9 mouse cellular contexts compared by ENCODE assay signal in the genomic region with DNA sequence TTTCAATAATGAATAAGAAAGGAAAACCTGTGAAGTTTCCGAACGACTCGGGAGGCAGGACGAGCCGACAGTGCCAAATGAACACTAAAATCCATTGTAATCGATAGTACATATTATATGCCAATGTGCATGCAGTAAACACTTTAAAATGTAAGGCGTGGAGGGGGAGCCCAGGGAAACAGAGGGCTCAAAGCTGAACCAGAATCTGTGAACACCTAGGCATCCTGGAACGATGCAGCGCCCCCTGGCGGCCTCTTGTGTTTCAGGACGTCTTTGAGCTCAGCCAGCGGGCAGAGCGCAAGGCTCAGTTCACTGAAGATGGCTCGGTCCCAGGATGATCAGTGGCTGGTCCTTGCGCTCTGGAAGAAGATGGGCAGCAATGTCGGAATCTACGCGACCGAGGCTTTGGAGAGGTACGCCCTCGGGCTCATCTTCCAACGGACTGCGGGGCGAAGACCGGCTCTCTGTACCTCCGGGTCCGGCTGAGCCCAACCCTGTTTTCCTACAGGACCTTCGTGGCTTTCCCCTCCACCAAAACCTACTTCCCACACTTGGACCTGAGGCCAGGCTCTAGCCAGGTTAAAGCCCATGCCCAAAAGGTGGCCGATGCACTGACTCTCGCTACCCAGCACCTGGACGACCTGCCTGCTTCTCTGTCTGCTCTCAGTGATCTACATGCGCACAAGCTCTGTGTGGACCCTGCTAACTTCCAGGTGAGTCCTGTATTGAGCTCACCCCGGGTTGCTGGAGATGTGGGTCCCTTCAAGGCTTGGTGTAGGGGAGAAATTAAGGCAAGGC. TPM values are rescaled to one million over a fixed set of nuclear protein-coding genes. Genes with fewer than 3 reads are reported as not detected.
DNase-seq lines count a peak whose midpoint lies in the region; ATAC-seq and TF ChIP-seq lines count a peak whose summit lies in the region.
"Not testable (repeated sequence)": the region's sequence is repeated elsewhere in the genome, so short reads cannot be mapped to it uniquely, and the experiment has no call there.
"Had no signal": no experiment of that assay in that cellular context is flagged by ENCODE, and none has a peak within 500 bp of the region (broad histone marks: within the 10 kb centered on the region; RNA-seq: fewer than 3 reads in every experiment).

TSS of gene Hbq1b (plus strand) at position 271 of the 798 bp plus-strand sequence.

- ATAC-seq in hindbrain, embryonic 12.5 days (ENCODE audit: low FRiP score), result peak; percentile 67
- peak; percentile 63 for ATAC-seq in lung, postnatal 0 days

- H3K4me1 ChIP-seq in hindbrain, embryonic 12.5 days; lung, postnatal 0 days (ENCODE audit: insufficient read depth, low read depth, low read length): not testable (repeated sequence)

- peak; percentile 79 for TF ChIP-seq CTCF in lung, postnatal 0 days (IDR thresholded peaks at IDR 0.05)

- H3K9me3 ChIP-seq in hindbrain, embryonic 12.5 days (replicated peaks); lung, postnatal 0 days (ENCODE audit: low read length): not testable (repeated sequence)

- DNase-seq in MN1 (ENCODE audit: low spot score), result peak; percentile 81
- peak; percentile 91 to 92 for DNase-seq in cerebellum, postnatal 10 days
- peak; percentile 58 to 75 for DNase-seq in frontal cortex, postnatal 14 days (ENCODE audit: low spot score in 2 of 2)
- peak; percentile 81 to 84 for DNase-seq in layer of hippocampus, postnatal 14 days (ENCODE audit: low spot score in 2 of 2)
- peak; percentile 51 for DNase-seq in lung, postnatal 0 days (ENCODE audit: low spot score)
- peak; percentile 60 for DNase-seq in ovary, postnatal 10 days (ENCODE audit: low spot score)
- peak; percentile 50 to 74 for DNase-seq in thymus, postnatal 10 days (ENCODE audit: low spot score in 2 of 2)

- WGBS in hindbrain, embryonic 12.5 days, result 21% methylated on average over 31 of the region's 33 CpGs
- WGBS in lung, postnatal 0 days, result 22% methylated on average over 29 of the region's 33 CpGs

- H3K27me3 ChIP-seq in hindbrain, embryonic 12.5 days; lung, postnatal 0 days (replicated peaks; ENCODE audit: insufficient read depth, low read length): not testable (repeated sequence)

- H3K4me2 ChIP-seq in hindbrain, embryonic 12.5 days (replicated peaks), result peak within 1 kb of the TSS; percentile 48
- 0 out of 2 replicates have a peak within 1 kb of the TSS, but pooled peaks have one; percentile 17 for H3K4me2 ChIP-seq in lung, postnatal 0 days (replicated peaks; ENCODE audit: low read depth, low read length)

- H3K4me3 ChIP-seq in hindbrain, embryonic 12.5 days, result peak within 1 kb of the TSS; percentile 26
- H3K4me3 ChIP-seq in lung, postnatal 0 days (ENCODE audit: low read depth, low read length), result not testable (repeated sequence)

- not testable (repeated sequence) for H3K27ac ChIP-seq in hindbrain, embryonic 12.5 days; lung, postnatal 0 days (ENCODE audit: low read length)

- 0 out of 2 replicates have a peak within 1 kb of the TSS, but pooled peaks have one; percentile 33 for H3K9ac ChIP-seq in hindbrain, embryonic 12.5 days
- not testable (repeated sequence) for H3K9ac ChIP-seq in lung, postnatal 0 days (replicated peaks; ENCODE audit: low read depth)

- H3K36me3 ChIP-seq in hindbrain, embryonic 12.5 days; lung, postnatal 0 days (ENCODE audit: insufficient read depth, low read length): not testable (repeated sequence)

- not testable (repeated sequence) for TF ChIP-seq EP300 in lung, postnatal 0 days (IDR thresholded peaks at IDR 0.05)

RNA-seq across cellular contexts. Expression of gene Hbq1b, which starts in this region (rescaled TPM):
- 4.6 and 5.1 TPM in 2 replicates for polyA plus RNA-seq in hindbrain, embryonic 12.5 days (2016; fragmentation: Nextera tagmentation; extraction: Ambion mirVana)
- total RNA-seq in layer of hippocampus, postnatal 14 days (2021), result 1 to 10 TPM; 2.3 to 3.3 TPM
- 2.8 and 4.0 TPM in 2 replicates for polyA plus RNA-seq in lung, postnatal 0 days (2015; fragmentation: Nextera tagmentation; extraction: Ambion mirVana)
- polyA plus RNA-seq: macrophage had no signal
